Mouse (Mus musculus): ENCODE measurements at regions not wholly inside any gene's neighbourhood (a gene's known extent, or its start where the extent isn't known, plus 50 kb on each side); places are given as distances from the start of the nearest gene placed in this dataset.

DNA sequence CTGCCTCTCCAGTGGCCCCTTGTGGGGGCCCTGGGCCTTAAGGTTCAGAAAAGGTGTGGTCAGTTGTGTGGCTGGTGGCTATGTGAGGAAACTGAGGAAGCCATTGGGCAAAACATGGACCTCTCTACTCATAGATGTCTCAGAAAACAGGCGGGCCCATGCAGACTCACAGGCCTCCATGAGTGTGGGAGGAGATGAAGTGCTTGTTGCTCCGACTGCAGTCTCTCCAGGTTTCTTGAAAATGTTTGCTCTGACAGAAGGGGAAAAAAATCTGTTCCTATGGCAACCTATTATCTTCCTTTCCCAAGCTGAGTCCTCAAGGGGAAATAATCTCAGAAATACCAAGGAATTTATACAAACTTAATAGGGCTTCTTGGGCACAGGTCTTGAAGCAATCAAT, 95.3 kb upstream of the Ywhaq start:
- no peak overlapping the region for H3K9ac ChIP-seq (replicated peaks)
- ATAC-seq (replicated peaks): no peak
- no peak overlapping the region for H3K4me3 ChIP-seq
- 0 out of 2 replicates have a peak, but pooled peaks cover 4% of the 10 kb centered on the region for H3K9me3 ChIP-seq
- WGBS: 69% methylated on average over 2 of the region's 2 CpGs
- no peak overlapping the region for H3K27ac ChIP-seq (replicated peaks)
- no peaks in the 10 kb centered on the region for H3K27me3 ChIP-seq
- no peak overlapping the region for H3K4me2 ChIP-seq (replicated peaks)
- no peaks in the 10 kb centered on the region for H3K36me3 ChIP-seq
- no peaks in the 10 kb centered on the region for H3K4me1 ChIP-seq

DNA sequence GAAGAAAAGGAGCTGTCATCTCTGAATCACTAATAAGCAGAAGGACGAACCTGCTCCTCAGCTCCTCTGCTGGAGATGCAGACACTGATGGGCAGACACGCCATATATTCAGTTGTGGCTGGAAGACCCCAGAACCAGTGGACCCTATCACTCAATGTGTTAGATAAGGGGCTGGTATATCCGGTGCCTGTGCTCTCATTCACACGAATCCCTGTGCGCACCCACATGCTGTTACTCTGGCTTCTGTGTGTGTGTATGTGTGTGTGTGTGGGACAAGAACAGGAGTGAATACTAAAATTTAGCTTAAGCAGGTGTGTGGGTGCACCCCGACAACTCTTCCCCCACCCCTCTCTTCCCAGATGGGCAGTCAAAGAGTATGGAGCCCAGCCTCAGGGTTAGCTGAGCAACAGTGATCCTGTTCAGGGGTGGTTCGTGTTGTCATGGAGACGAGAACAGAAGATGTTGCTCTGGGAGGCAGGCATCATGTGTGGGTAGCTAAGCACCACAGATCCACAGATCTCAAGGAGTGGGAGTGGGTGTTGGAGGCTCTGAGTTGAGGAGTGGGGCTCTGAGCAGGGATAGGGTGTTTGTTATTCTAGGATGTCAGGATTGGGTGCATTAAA, 93.7 kb upstream of the Ywhaq start:
- Histone ChIP-seq H3K9me3 (no peaks in the 10 kb centered on the region), H3K4me1 (no peaks in the 10 kb centered on the region), H3K36me3 (no peaks in the 10 kb centered on the region), H3K4me3 (no peak overlapping the region), H3K27ac (replicated peaks) (no peak overlapping the region), H3K27me3 (no peaks in the 10 kb centered on the region), H3K9ac (replicated peaks) (no peak overlapping the region), H3K4me2 (replicated peaks) (no peak overlapping the region)
- WGBS: 67% methylated on average over 8 of the region's 8 CpGs
- ATAC-seq (replicated peaks): peak; percentile 78

DNA sequence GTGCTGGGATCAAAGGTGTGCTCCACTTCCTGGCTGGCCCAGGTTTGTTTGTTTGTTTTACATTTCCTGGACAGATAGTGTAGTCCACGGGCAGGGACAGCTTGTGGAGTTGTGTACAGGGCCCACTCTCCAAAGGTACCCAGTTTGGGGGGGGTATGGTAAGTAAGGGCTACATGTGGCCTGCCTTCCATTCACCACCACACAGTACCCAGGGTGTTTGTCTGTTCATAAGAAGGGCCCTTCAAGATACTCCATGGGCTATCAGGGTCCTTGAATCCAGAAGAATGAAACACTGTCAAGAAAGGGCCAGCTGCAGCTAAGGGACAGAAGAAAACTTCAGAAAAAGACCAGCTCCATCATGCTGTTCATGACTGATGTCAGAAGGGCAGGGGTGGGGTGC, 89.6 kb upstream of the Ywhaq start:
- H3K27ac ChIP-seq (replicated peaks): no peak overlapping the region
- H3K36me3 ChIP-seq: no peaks in the 10 kb centered on the region
- no peak overlapping the region for H3K4me3 ChIP-seq
- 85% methylated on average over 1 of the region's 1 CpGs for WGBS
- H3K9me3 ChIP-seq: no peaks in the 10 kb centered on the region
- no peaks in the 10 kb centered on the region for H3K27me3 ChIP-seq
- no peaks in the 10 kb centered on the region for H3K4me1 ChIP-seq
- H3K4me2 ChIP-seq (replicated peaks): no peak overlapping the region
- ATAC-seq (replicated peaks): no peak
- no peak overlapping the region for H3K9ac ChIP-seq (replicated peaks)

DNA sequence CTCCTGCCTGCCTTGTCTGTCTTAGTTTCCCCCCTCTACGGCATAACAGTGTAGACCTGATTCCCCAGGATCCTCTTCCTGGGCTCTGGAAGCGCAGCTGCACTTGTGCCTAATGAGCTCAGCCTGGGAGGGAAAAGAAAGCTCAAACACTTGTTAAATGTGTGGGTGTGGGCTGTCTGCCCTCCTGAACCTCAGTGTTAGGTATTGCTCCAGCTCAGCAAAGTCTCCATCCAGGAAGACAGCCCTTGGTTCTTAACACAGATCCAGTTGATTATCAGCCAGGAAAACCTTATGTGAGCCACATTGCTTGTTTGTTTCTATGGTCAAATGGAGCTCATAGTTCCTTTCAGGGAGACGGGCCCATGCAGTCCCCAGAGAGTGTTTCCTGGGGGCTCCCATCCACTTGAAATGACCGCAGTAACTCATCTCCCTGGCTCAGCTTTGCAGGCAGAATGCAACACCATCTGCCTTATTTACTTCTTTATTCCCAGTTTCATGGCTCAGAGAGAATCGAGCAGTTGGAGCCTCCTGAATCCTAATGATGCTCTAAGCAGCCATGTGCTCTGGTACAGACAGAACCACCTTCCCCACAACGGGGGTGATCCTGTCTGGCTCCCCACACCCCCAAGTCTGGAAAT, 88.4 kb upstream of the Ywhaq start:
- WGBS: 70% methylated on average over 6 of the region's 6 CpGs
- H3K9ac ChIP-seq (replicated peaks): no peak overlapping the region
- no peak overlapping the region for H3K4me2 ChIP-seq (replicated peaks)
- 0 out of 2 replicates have a peak overlapping the region, but pooled peaks have one; percentile 17 for H3K27ac ChIP-seq (replicated peaks)
- H3K4me3 ChIP-seq: no peak overlapping the region
- H3K4me1 ChIP-seq: no peaks in the 10 kb centered on the region
- H3K36me3 ChIP-seq: no peaks in the 10 kb centered on the region
- 0 out of 2 replicates have a peak, but pooled peaks have one; percentile 38 for ATAC-seq (replicated peaks)
- H3K9me3 ChIP-seq: no peaks in the 10 kb centered on the region
- H3K27me3 ChIP-seq: no peaks in the 10 kb centered on the region

DNA sequence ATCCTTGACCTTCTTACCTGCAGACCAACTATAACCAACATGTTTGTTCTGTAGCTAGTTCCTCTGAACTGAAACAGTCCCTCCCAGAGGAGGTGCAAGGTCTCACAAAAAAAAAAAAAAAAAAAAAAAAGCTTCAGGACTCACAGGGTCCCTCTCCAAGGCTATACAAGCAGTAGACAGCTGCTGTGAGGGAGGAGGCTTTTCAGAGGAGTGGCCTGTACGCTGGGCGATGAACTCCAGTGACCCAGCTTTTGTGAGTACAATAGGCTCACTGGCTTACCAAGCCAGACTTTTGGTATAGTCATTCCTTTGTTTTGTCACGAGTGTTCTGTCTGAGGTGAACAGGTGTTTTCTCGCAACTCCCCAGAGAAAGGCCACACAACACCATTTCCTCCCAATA, 85.8 kb upstream of the Ywhaq start:
- 67% methylated on average over 4 of the region's 4 CpGs for WGBS
- no peak for ATAC-seq (replicated peaks)
- H3K27ac ChIP-seq (replicated peaks): no peak overlapping the region

DNA sequence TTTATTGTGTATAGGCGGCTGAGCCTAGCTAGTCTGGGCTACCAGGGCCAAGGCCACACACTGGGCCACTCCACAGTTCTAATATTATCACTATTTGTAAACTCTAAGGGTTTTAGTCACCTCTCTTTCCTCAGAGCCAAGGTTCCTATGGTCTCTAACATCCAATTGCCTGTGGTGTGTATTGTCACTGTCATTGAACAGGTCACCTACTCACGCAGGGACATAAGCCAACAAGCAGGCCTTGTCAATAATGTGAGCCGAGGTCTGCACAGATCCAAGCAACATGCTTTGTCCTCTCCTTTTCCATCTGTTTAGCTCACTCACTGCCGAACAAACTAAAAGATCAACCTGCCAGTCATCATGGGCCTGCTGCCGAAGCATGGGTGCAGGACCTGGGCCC, 79.5 kb upstream of the Ywhaq start:
- Histone ChIP-seq H3K36me3 (no peaks in the 10 kb centered on the region), H3K27me3 (no peaks in the 10 kb centered on the region), H3K9ac (replicated peaks) (no peak overlapping the region), H3K4me1 (peaks cover 5% of the 10 kb centered on the region; the same call in 1 of the 2 replicates), H3K4me3 (no peak overlapping the region), H3K4me2 (replicated peaks) (no peak overlapping the region), H3K27ac (replicated peaks) (no peak overlapping the region), H3K9me3 (no peaks in the 10 kb centered on the region)
- WGBS: 66% methylated on average over 5 of the region's 5 CpGs
- ATAC-seq (replicated peaks): no peak

More for the DNA sequence above, 85.8 kb upstream of the Ywhaq start:
- no peaks in the 10 kb centered on the region for H3K27me3 ChIP-seq
- no peak overlapping the region for H3K9ac ChIP-seq (replicated peaks)
- H3K4me3 ChIP-seq: no peak overlapping the region
- no peaks in the 10 kb centered on the region for H3K4me1 ChIP-seq
- no peaks in the 10 kb centered on the region for H3K36me3 ChIP-seq
- H3K9me3 ChIP-seq: no peaks in the 10 kb centered on the region
- no peak overlapping the region for H3K4me2 ChIP-seq (replicated peaks)

DNA sequence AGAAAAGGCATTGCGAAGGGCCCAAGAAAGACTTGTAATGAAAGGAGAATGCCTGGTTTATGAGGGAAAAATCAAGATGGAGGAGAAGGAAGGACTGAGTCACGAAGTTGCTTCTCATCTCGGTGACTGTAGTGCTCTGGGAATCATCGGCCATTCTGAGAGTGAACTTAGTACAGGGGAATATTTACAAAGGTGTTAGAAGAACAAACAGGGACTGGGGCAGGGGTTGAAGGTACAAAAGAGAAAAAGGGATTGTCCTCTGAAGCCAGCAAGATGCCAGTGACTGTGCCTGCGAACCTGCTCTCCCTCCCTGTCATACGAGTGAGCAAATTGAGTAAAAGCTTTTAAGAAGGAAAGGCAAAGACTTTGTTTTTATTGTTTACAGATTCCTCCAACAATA, 78.1 kb upstream of the Ywhaq start:
- Histone ChIP-seq H3K4me2 (replicated peaks) (no peak overlapping the region), H3K4me1 (peaks cover 5% of the 10 kb centered on the region; the same call in 1 of the 2 replicates), H3K9ac (replicated peaks) (no peak overlapping the region), H3K36me3 (no peaks in the 10 kb centered on the region), H3K4me3 (no peak overlapping the region), H3K9me3 (no peaks in the 10 kb centered on the region), H3K27ac (replicated peaks) (no peak overlapping the region), H3K27me3 (no peaks in the 10 kb centered on the region)
- WGBS: 93% methylated on average over 6 of the region's 6 CpGs
- no peak for ATAC-seq (replicated peaks)

DNA sequence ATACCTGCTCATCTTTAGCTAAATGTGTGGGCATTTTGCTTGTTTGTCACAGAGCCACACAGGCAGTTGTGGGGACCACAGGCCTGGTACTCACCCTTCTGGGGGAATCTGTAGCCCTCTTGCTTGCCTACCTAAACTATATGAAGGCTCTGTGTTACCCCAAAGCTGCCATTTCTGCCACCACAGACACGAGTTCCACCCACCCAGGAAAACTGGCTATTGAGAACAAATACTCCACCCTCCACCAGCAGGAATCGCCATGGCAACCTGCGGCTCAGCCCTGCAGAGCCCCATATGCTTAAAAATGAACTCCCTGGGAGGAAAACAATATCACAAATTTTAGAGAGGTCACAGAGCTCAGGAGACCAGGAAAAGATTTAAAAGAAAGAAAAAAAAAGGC, 76.0 kb upstream of the Ywhaq start:
- no peak overlapping the region for H3K27ac ChIP-seq (replicated peaks)
- ATAC-seq (replicated peaks): peak; percentile 58; the same call in 1 of the 2 replicates
- H3K9ac ChIP-seq (replicated peaks): no peak overlapping the region

DNA sequence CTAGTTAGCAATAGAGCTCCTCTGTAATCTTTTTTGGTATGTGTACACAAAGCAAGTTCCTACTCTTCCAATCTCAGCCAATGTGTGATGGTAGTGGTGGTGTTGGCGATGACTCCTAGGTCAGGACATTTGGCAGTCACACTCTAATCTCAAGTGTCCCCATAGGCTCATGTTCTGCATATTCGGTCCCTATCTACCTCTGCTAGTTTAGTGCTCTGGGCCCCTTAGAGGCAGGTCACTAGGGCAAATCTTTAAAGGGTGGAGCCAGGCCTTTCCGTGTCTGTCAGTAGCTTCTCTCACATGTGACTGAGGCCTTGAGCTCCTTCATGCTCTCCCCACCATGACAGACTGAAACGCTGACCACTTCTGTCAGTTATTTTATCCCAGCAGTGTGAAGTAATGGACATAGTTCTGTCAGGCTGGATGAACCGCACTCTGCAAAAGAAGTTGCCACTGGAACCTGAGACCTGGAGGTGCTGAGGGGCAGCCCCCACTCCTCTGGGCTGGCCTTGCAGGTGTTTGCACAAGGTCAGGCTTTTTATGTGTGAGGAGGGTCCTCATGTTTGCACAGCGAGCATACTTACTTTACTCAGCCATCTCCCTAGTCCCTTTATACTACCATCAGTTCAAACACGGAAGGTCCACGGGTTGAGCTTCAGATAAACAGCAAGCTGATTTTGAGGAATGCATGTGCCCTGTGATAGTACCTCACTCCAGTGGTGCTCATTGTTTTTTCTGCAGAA, 75.3 kb upstream of the Ywhaq start:
- H3K9me3 ChIP-seq: no peaks in the 10 kb centered on the region
- H3K4me3 ChIP-seq: no peak overlapping the region
- ATAC-seq (replicated peaks): no peak
- WGBS: 82% methylated on average over 8 of the region's 8 CpGs
- no peak overlapping the region for H3K4me2 ChIP-seq (replicated peaks)
- H3K27me3 ChIP-seq: no peaks in the 10 kb centered on the region
- H3K9ac ChIP-seq (replicated peaks): no peak overlapping the region
- H3K36me3 ChIP-seq: no peaks in the 10 kb centered on the region
- peaks cover 5% of the 10 kb centered on the region; the same call in 1 of the 2 replicates for H3K4me1 ChIP-seq
- no peak overlapping the region for H3K27ac ChIP-seq (replicated peaks)

More for the DNA sequence above, 76.0 kb upstream of the Ywhaq start:
- Histone ChIP-seq H3K4me3 (no peak overlapping the region), H3K27me3 (no peaks in the 10 kb centered on the region), H3K9me3 (no peaks in the 10 kb centered on the region), H3K36me3 (no peaks in the 10 kb centered on the region), H3K4me2 (replicated peaks) (no peak overlapping the region), H3K4me1 (peaks cover 5% of the 10 kb centered on the region; the same call in 1 of the 2 replicates)
- 29% methylated on average over 3 of the region's 3 CpGs for WGBS

DNA sequence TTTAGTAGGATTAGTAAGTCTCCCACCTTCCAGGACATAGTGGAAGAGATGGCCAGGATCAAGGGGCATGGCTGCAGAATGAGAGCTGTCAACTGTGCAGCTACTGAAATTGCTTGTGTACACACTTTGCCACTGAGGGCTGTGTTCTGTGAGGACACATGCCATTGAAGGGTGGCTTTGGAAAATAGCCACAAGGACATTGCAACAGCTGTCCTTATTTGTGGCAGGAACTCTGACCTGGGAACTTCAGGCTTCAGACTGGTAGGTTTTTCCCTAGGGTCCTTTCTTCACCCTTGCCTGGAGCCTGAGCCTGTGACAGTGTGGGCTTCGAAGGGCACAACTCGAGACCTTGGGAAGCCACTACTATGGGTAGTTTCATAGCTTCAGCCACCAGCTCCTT, 64.2 kb upstream of the Ywhaq start:
- Histone ChIP-seq H3K9ac (replicated peaks) (no peak overlapping the region), H3K9me3 (no peaks in the 10 kb centered on the region), H3K4me2 (replicated peaks) (no peak overlapping the region), H3K36me3 (no peaks in the 10 kb centered on the region), H3K27ac (replicated peaks) (no peak overlapping the region), H3K4me1 (no peaks in the 10 kb centered on the region), H3K4me3 (no peak overlapping the region), H3K27me3 (no peaks in the 10 kb centered on the region)
- no peak for ATAC-seq (replicated peaks)
- 82% methylated on average over 2 of the region's 2 CpGs for WGBS

DNA sequence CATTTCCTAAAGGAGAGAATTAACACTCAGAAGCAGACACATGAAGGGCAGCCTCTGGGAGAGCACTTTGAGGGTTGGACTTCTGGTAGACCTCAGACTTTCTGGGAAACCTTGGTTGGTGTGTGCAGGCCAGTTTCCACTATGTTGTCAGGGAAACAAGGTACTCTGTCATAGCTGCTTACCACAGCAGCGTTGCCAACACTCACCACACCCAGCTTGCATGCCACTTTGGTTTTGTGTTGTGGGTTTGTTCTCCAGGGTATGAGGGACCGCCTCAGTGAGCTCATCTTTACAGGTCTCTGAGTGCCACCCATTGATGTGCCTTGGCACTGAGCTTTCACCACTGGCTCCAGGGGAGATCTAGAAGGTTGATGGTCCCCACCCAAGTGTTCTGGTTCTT, 62.8 kb upstream of the Ywhaq start:
- Histone ChIP-seq H3K4me1 (no peaks in the 10 kb centered on the region), H3K27me3 (no peaks in the 10 kb centered on the region), H3K9me3 (no peaks in the 10 kb centered on the region), H3K27ac (replicated peaks) (no peak overlapping the region), H3K9ac (replicated peaks) (no peak overlapping the region), H3K4me2 (replicated peaks) (no peak overlapping the region), H3K36me3 (no peaks in the 10 kb centered on the region), H3K4me3 (no peak overlapping the region)
- WGBS: 80% methylated on average over 2 of the region's 2 CpGs
- no peak for ATAC-seq (replicated peaks)

DNA sequence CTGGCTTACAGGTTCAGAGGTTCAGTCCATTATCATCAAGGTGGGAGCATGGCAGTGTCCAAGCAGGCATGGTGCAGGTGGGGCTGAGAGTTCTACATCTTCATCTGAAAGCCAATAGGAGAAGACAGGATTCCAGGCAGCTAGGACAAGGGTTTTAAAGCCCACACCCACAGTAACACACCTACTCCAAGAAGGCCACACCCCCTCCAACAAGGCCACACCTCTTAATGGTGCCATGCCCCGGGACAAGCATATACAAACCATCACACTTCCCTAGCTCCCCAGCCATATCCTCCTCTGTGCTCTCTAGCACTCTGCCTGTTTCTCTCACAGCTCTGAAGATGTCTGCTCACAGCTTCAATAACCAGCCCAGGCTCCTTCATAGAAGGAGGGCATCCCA, 61.8 kb upstream of the Ywhaq start:
- no peak for ATAC-seq (replicated peaks)
- WGBS: 68% methylated on average over 1 of the region's 1 CpGs

More for the DNA sequence above, 61.8 kb upstream of the Ywhaq start:
- no peaks in the 10 kb centered on the region for H3K4me1 ChIP-seq
- no peaks in the 10 kb centered on the region for H3K27me3 ChIP-seq
- no peak overlapping the region for H3K9ac ChIP-seq (replicated peaks)
- H3K36me3 ChIP-seq: no peaks in the 10 kb centered on the region
- H3K9me3 ChIP-seq: no peaks in the 10 kb centered on the region
- H3K4me2 ChIP-seq (replicated peaks): no peak overlapping the region
- no peak overlapping the region for H3K27ac ChIP-seq (replicated peaks)
- H3K4me3 ChIP-seq: no peak overlapping the region

Data from forebrain, embryonic 15.5 days (tissue).